Mouse (Mus musculus): Measurements from ENCODE around the gene E330017A01Rik. TPM values are rescaled to one million over a fixed set of nuclear protein-coding genes. Genes with fewer than 3 reads are reported as not detected.

The E330017A01Rik gene
- not detected for total RNA-seq (2021)
- long read RNA-seq, experiment 1 = 0 reads
- long read RNA-seq, experiment 2 = 0 reads

DNA sequence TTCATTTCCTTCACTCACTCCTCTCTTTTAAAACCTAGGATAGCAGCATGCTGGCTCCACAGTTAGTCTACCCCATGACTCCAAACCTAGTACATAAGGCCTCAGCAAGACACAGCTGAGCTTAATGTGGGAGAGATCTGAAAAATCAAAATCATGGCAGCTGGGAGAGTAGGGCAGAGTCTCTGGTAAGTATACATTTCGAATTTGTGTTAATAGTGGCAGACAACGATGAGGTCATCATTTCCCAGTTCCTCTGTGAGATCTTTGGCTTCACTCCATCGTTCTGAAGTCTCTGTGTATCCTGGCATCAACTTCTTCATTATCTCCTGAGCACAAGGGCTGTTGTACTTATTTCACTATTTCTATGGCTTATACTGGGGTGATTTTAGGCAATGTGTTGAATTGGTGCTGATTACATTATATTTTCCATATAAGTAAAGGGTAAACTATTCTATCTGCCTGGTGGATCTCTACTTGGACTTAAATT, at the start of gene E330017A01Rik:
Gene E330017A01Rik, minus strand, starts transcription at position 51 of the 487 bp plus-strand sequence.
- DNase-seq (ENCODE audit: extremely low spot score in 1 of 2, low spot score in 2 of 2) = no peak
- no peak within 1 kb of the TSS for H3K4me3 ChIP-seq
- no peak within 1 kb of the TSS for H3K27ac ChIP-seq
- no peak for TF ChIP-seq CTCF (IDR thresholded peaks at IDR 0.05)
- intact Hi-C loops (cut with DNase I) = no loop called here

- no peak for DNase-seq (ENCODE audit: extremely low spot score in 1 of 2, low spot score in 2 of 2)
- intact Hi-C loops (cut with DNase I) = loop anchor here (5.0 kb wide), 1 partner anchor 716 kb away; no protein-coding TSS in a partner anchor
- H3K4me3 ChIP-seq = no peak overlapping the region
- no peak for TF ChIP-seq CTCF (IDR thresholded peaks at IDR 0.05)
- no peak overlapping the region for H3K27ac ChIP-seq
Measured at GRCm38 (mm10) chr16:58685548-58686537, 47.3 kb upstream of the E330017A01Rik start.

- intact Hi-C loops (cut with DNase I) = no loop called here
- no peak for DNase-seq (ENCODE audit: extremely low spot score in 1 of 2, low spot score in 2 of 2)
Measured at GRCm38 (mm10) chr16:58684537-58684936, 46.0 kb upstream of the E330017A01Rik start.

DNA sequence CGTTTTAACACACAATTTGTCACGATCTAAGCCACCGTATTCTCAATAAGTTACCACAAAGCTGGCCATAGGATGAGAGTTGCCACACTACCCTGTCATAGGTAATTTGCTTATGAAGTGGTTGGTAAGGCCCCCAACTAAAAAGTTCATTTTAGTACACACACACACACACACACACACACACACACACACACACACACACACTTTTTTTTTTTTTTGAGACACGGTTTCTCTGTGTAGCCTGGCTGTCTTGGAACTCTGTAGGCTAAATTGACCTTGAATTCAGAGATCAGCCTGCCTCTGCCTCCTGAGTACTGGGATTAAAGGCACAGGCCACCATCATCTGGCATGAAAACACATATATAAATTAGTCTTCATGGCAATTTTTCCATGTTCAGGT, 45.4 kb upstream of the E330017A01Rik start:
- intact Hi-C loops (cut with DNase I) = no loop called here
- no peak for TF ChIP-seq CTCF (IDR thresholded peaks at IDR 0.05)
- Histone ChIP-seq H3K4me3 (no peak overlapping the region), H3K27ac (no peak overlapping the region)
- no peak for DNase-seq (ENCODE audit: extremely low spot score in 1 of 2, low spot score in 2 of 2)

More at GRCm38 (mm10) chr16:58684537-58684936, 46.0 kb upstream of the E330017A01Rik start:
- H3K4me3 ChIP-seq = no peak overlapping the region
- TF ChIP-seq CTCF (IDR thresholded peaks at IDR 0.05) = peak; percentile 27
- H3K27ac ChIP-seq = no peak overlapping the region

- no peak for TF ChIP-seq CTCF (IDR thresholded peaks at IDR 0.05)
Measured at GRCm38 (mm10) chr16:58682870-58683269, 44.3 kb upstream of the E330017A01Rik start.

GRCm38 (mm10) chr16:58682046-58682445, 43.5 kb upstream of the E330017A01Rik start:
- H3K27ac ChIP-seq = no peak overlapping the region
- no peak for DNase-seq (ENCODE audit: extremely low spot score in 1 of 2, low spot score in 2 of 2)
- no peak overlapping the region for H3K4me3 ChIP-seq
- no peak for TF ChIP-seq CTCF (IDR thresholded peaks at IDR 0.05)
- intact Hi-C loops (cut with DNase I) = no loop called here

More at GRCm38 (mm10) chr16:58682870-58683269, 44.3 kb upstream of the E330017A01Rik start:
- no peak overlapping the region for H3K27ac ChIP-seq
- intact Hi-C loops (cut with DNase I) = no loop called here
- H3K4me3 ChIP-seq = no peak overlapping the region
- no peak for DNase-seq (ENCODE audit: extremely low spot score in 1 of 2, low spot score in 2 of 2)

GRCm38 (mm10) chr16:58678660-58679059, 40.1 kb upstream of the E330017A01Rik start:
- intact Hi-C loops (cut with DNase I) = no loop called here
- Histone ChIP-seq H3K27ac (no peak overlapping the region), H3K4me3 (no peak overlapping the region)
- no peak for DNase-seq (ENCODE audit: extremely low spot score in 1 of 2, low spot score in 2 of 2)
- TF ChIP-seq CTCF (IDR thresholded peaks at IDR 0.05) = no peak; the same call in 1 of the 2 replicates

- DNase-seq (ENCODE audit: extremely low spot score in 1 of 2, low spot score in 2 of 2) = no peak
- intact Hi-C loops (cut with DNase I) = no loop called here
- no peak for TF ChIP-seq CTCF (IDR thresholded peaks at IDR 0.05)
- Histone ChIP-seq H3K4me3 (no peak overlapping the region), H3K27ac (no peak overlapping the region)
Measured at GRCm38 (mm10) chr16:58677491-58677890, 39.0 kb upstream of the E330017A01Rik start.

DNA sequence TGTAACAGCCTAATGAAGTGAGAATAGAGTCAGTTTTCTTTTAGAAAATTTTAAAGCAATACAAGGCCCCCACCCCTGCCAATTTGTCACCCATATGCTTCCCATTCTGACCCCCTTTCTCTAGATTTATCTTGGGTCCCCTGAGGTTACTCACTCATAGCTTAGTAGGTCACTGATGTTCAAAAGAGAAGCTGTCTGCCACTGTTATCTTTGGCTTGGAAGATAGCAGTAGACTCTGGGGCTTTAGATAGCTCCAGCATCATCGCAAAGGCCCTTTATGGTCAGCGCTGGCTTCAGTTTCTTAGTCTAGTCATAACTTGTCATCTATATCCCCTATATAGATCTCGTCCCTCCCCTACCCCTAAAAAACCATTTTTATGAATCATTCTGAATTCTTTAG, 38.1 kb upstream of the E330017A01Rik start:
- no peak for DNase-seq (ENCODE audit: extremely low spot score in 1 of 2, low spot score in 2 of 2)
- Histone ChIP-seq H3K27ac (no peak overlapping the region), H3K4me3 (no peak overlapping the region)
- intact Hi-C loops (cut with DNase I) = no loop called here
- TF ChIP-seq CTCF (IDR thresholded peaks at IDR 0.05) = no peak

- intact Hi-C loops (cut with DNase I) = no loop called here
- no peak for TF ChIP-seq CTCF (IDR thresholded peaks at IDR 0.05)
- DNase-seq (ENCODE audit: extremely low spot score in 1 of 2, low spot score in 2 of 2) = no peak
- Histone ChIP-seq H3K27ac (no peak overlapping the region), H3K4me3 (no peak overlapping the region)
Measured at GRCm38 (mm10) chr16:58676156-58676555, 37.6 kb upstream of the E330017A01Rik start.

- no peak for DNase-seq (ENCODE audit: extremely low spot score in 1 of 2, low spot score in 2 of 2)
- intact Hi-C loops (cut with DNase I) = no loop called here
- Histone ChIP-seq H3K27ac (no peak overlapping the region), H3K4me3 (no peak overlapping the region)
- no peak for TF ChIP-seq CTCF (IDR thresholded peaks at IDR 0.05)
Measured at GRCm38 (mm10) chr16:58675256-58675655, 36.7 kb upstream of the E330017A01Rik start.

- TF ChIP-seq CTCF (IDR thresholded peaks at IDR 0.05) = no peak
- Histone ChIP-seq H3K27ac (no peak overlapping the region), H3K4me3 (no peak overlapping the region)
- peak in 1 of 2 experiments; percentile 3 for DNase-seq (ENCODE audit: extremely low spot score in 1 of 2, low spot score in 2 of 2)
- intact Hi-C loops (cut with DNase I) = loop anchor here (5.0 kb wide), 1 partner anchor 728 kb away; no protein-coding TSS in a partner anchor
Measured at GRCm38 (mm10) chr16:58673811-58674410, 35.4 kb upstream of the E330017A01Rik start.
